8 mouse cellular contexts compared by ENCODE assay signal in the genomic region with DNA sequence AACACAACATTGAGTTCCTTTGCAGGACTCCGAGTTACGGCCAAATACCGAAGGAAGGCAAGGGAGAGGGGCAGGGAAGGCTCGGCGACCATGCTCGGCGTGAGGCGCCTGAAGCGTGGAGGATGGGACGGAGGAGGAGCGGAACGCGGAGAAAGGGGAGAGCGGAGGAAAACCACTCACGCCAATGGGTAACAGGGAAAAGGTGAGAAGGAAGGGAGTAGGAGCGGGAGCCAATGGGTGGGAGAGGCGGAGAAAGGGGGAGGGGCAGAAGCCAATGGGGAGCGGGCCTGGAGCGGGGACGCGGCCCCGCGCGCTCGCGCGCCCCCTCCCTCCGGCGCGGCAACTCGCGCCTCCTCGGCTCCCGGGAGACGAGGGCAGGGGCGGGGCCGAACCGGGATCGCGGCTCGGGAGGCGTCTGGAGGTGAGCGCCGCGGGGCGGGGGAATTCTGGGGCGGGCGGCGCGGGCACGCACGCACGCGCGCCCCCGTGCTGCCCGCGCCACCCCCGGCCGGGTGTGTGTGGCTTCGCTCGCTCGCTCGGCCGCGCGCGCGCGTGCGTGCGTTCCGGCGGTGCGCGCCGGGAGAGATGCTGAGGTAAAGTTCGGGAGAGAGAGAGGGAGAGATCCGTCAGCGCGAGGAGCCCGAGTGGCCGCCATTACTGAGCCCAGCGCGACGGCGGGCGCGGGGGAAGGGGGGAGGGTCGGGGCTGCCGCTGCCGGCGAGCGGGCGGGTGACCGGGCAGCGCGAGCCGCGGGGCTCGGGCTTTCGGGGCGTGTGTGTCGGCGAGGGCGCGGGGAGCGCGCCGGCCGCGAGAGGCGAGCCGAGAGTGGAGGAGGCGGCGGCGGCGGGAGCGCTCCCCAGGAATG. TPM values are rescaled to one million over a fixed set of nuclear protein-coding genes. Genes with fewer than 3 reads are reported as not detected.
DNase-seq lines count a peak whose midpoint lies in the region; ATAC-seq lines count a peak whose summit lies in the region.

Gene Arhgap5, plus strand, starts transcription at position 517 of the 865 bp plus-strand sequence.

- peak within 1 kb of the TSS; percentile 100 for H3K27ac ChIP-seq in intestine, embryonic 14.5 days (ENCODE audit: low read depth)

- DNase-seq in adrenal gland, adult 18-20 months (ENCODE audit: low spot score in 2 of 2), result peak; percentile 88 to 94
- peak; percentile 99 for DNase-seq in embryo, embryonic 11 days
- DNase-seq in gastrocnemius, postnatal 25 days, result peak; percentile 99
- DNase-seq in intestine, embryonic 14.5 days (ENCODE audit: low spot score), result peak; percentile 95
- DNase-seq in left cerebral cortex, postnatal 14 days (ENCODE audit: low spot score in 2 of 2), result peak; percentile 94 to 96
- peak; percentile 98 for DNase-seq in mesoderm, embryonic 11.5 days (ENCODE audit: low read depth, low spot score)
- peak; percentile 89 to 93 for DNase-seq in right cerebral cortex, postnatal 36 days (ENCODE audit: low spot score in 2 of 2)
- peak; percentile 98 for DNase-seq in yolk sac, embryonic 10.5 days (ENCODE audit: low spot score)

- intact Hi-C loops in left cerebral cortex, postnatal 14 days (cut with DNase I), result loop anchor here (2.0 to 5.0 kb wide), 4 partner anchors 99 to 221 kb away; no protein-coding TSS in a partner anchor

- WGBS in intestine, embryonic 14.5 days, result 1% methylated on average over 58 of the region's 119 CpGs

- peak within 1 kb of the TSS; percentile 77 for H3K4me2 ChIP-seq in intestine, embryonic 14.5 days (ENCODE audit: low read length)

- H3K36me3 ChIP-seq in intestine, embryonic 14.5 days (ENCODE audit: control insufficient read depth, insufficient read depth, low read length), result no peaks in the 10 kb centered on the region

- H3K27me3 ChIP-seq in intestine, embryonic 14.5 days (replicated peaks; ENCODE audit: control insufficient read depth, insufficient read depth, low read length), result no peaks in the 10 kb centered on the region

- peak; percentile 94 for ATAC-seq in intestine, embryonic 14.5 days (replicated peaks; ENCODE audit: low FRiP score, low TSS enrichment, low read depth)

- H3K9ac ChIP-seq in intestine, embryonic 14.5 days (ENCODE audit: low read length), result peak within 1 kb of the TSS; percentile 96

- peaks cover 9% of the 10 kb centered on the region for H3K4me1 ChIP-seq in intestine, embryonic 14.5 days (replicated peaks; ENCODE audit: control insufficient read depth, insufficient read depth, low read length)

- no peaks in the 10 kb centered on the region for H3K9me3 ChIP-seq in intestine, embryonic 14.5 days (ENCODE audit: control insufficient read depth, low read length)

- peak within 1 kb of the TSS; percentile 75 for H3K4me3 ChIP-seq in intestine, embryonic 14.5 days (ENCODE audit: low read depth, low read length)

RNA-seq across cellular contexts. Expression of gene Arhgap5, which starts in this region (rescaled TPM):
- total RNA-seq in adrenal gland, adult 18-20 months (2021), result 10 to 100 TPM; 74.0 to 96.2 TPM
- total RNA-seq in gastrocnemius, postnatal 25 days (2021), result 10 to 100 TPM; 31.7 to 33.4 TPM
- 42.3 and 49.6 TPM in 2 replicates for polyA plus RNA-seq in intestine, embryonic 14.5 days (2014; fragmentation: Nextera tagmentation; extraction: Ambion mirVana)
- total RNA-seq in left cerebral cortex, postnatal 14 days (2021), result 100 to 1,000 TPM; 121 to 124 TPM

Comparison
In these comparisons a context has a peak if more than half of its experiments do, and no peak if none do; other contexts are left out.
1. Peak in every context shown above with its lines: DNase-seq, ATAC-seq, H3K4me3 ChIP-seq and H3K27ac ChIP-seq.